9 mouse cellular contexts compared by ENCODE assay signal in genomic region chr16:93780660-93781479, GRCm38 (mm10). TPM values are rescaled to one million over a fixed set of nuclear protein-coding genes. Genes with fewer than 3 reads are reported as not detected.
DNase-seq lines count a peak whose midpoint lies in the region; ATAC-seq and TF ChIP-seq lines count a peak whose summit lies in the region.
"Had no signal": no experiment of that assay in that cellular context is flagged by ENCODE, and none has a peak within 500 bp of the region (broad histone marks: within the 10 kb centered on the region; RNA-seq: fewer than 3 reads in every experiment).

No protein-coding gene starts in this region.

- no peak for TF ChIP-seq EP300 in ES-Bruce4 (IDR thresholded peaks at IDR 0.05; ENCODE audit: insufficient read depth, low read depth, low read length)

- H3K4me3 ChIP-seq in ES-Bruce4 (ENCODE audit: low read depth, low read length): no peak overlapping the region
- peak overlapping the region; percentile 15 for H3K4me3 ChIP-seq in megakaryocyte, embryonic 14.5 days (replicated peaks)
- H3K4me3 ChIP-seq: limb, embryonic 15.5 days had no signal

- peak; percentile 57 to 77 for ATAC-seq in hematopoietic stem cell, adult 5-6 weeks (replicated peaks in 1 of 2; ENCODE audit: insufficient read depth in 1 of 2, low FRiP score in 2 of 2, low TSS enrichment in 1 of 2, low read depth in 1 of 2, poor library complexity in 2 of 2, severe bottlenecking in 2 of 2)

- H3K36me3 ChIP-seq in ES-Bruce4 (ENCODE audit: control insufficient read depth, insufficient read depth, low read length, poor library complexity, severe bottlenecking): no peaks in the 10 kb centered on the region
- peaks cover 81% of the 10 kb centered on the region for H3K36me3 ChIP-seq in megakaryocyte, embryonic 14.5 days (replicated peaks; ENCODE audit: low read length)

- H3K27me3 ChIP-seq in ES-Bruce4 (ENCODE audit: control insufficient read depth, insufficient read depth, low read length, poor library complexity, severe bottlenecking): no peaks in the 10 kb centered on the region
- H3K27me3 ChIP-seq in megakaryocyte, embryonic 14.5 days (replicated peaks): peaks cover 1% of the 10 kb centered on the region
- H3K27me3 ChIP-seq: limb, embryonic 15.5 days had no signal

- no peaks in the 10 kb centered on the region for H3K4me1 ChIP-seq in ES-Bruce4 (ENCODE audit: control insufficient read depth, insufficient read depth, low read length)
- peaks cover 39% of the 10 kb centered on the region for H3K4me1 ChIP-seq in megakaryocyte, embryonic 14.5 days

- no peaks in the 10 kb centered on the region for H3K9me3 ChIP-seq in ES-Bruce4 (replicated peaks; ENCODE audit: control insufficient read depth, insufficient read depth, low read length, poor library complexity, severe bottlenecking)
- peaks cover 40% of the 10 kb centered on the region for H3K9me3 ChIP-seq in megakaryocyte, embryonic 14.5 days
- H3K9me3 ChIP-seq: limb, embryonic 15.5 days had no signal

- peak; percentile 37 for DNase-seq in heart, postnatal 4 days
- no peak for DNase-seq in heart, adult 8-10 months (ENCODE audit: low spot score)
- no peak for DNase-seq in frontal cortex, postnatal 14 days (ENCODE audit: low spot score in 2 of 2)
- no peak for DNase-seq in cerebellum, postnatal 10 days
- DNase-seq in kidney, postnatal 36 days: no peak

- peak; percentile 56 for TF ChIP-seq CTCF in ES-Bruce4 (IDR thresholded peaks at IDR 0.05; ENCODE audit: low read depth, low read length)

- H3K9ac ChIP-seq in ES-Bruce4 (ENCODE audit: low read depth, poor library complexity, severe bottlenecking): no peak overlapping the region
- H3K9ac ChIP-seq: limb, embryonic 15.5 days had no signal

- no peak for TF ChIP-seq POLR2A in ES-Bruce4 (IDR thresholded peaks at IDR 0.05; ENCODE audit: insufficient read depth, low read length)

- H3K27ac ChIP-seq in ES-Bruce4 (ENCODE audit: insufficient read depth, low read length): no peak overlapping the region
- H3K27ac ChIP-seq: limb, embryonic 15.5 days had no signal

RNA-seq across cellular contexts. Expression of gene Morc3, which starts 51.1 kb away (rescaled TPM):
- total RNA-seq in heart, postnatal 4 days (2021): 10 to 100 TPM; 23.7 to 26.5 TPM
- total RNA-seq in heart, adult 8-10 months (2022): 10 to 100 TPM; 12.7 to 25.2 (median 15.9) TPM
- 152 TPM in 2 replicates for polyA plus RNA-seq in ES-Bruce4 (2011; ENCODE audit: insufficient read depth, insufficient read length, low read depth, missing spikeins)
- 202 and 204 TPM in 2 replicates for total RNA-seq in hematopoietic stem cell, adult 5-6 weeks (2017)
- polyA plus RNA-seq in megakaryocyte, embryonic 14.5 days (2012; ENCODE audit: insufficient read depth, low replicate concordance): 2.9 TPM in 1 of 2 replicates, not detected in the other
